Mouse (Mus musculus) thymus, adult 2 months (tissue): ENCODE results near the gene Tmem262. TPM values are rescaled to one million over a fixed set of nuclear protein-coding genes. Genes with fewer than 3 reads are reported as not detected.

ENCODE experiments used
- DNase-seq: peaks from one replicate; pipeline ENCODE4 v3.0.0; 2021
- H3K27ac ChIP-seq: fragments of 200-500 bp; 2 replicates; pipeline ENCODE4 v1.5.1; 2012; ENCODE audit warnings: low read length, control low read depth; ENCODE audit not compliant: control insufficient read depth, insufficient read depth
- H3K27me3 ChIP-seq: fragments of 200-500 bp; 2 replicates; pipeline ENCODE4 v1.6.1; 2012; ENCODE audit warnings: mild to moderate bottlenecking, low read length, moderate library complexity, mixed read lengths; ENCODE audit not compliant: control insufficient read depth, insufficient read depth
- H3K36me3 ChIP-seq: fragments of 200-500 bp; 2 replicates; pipeline ENCODE4 v1.6.1; 2012; ENCODE audit warnings: mild to moderate bottlenecking, low read length, moderate library complexity; ENCODE audit not compliant: control insufficient read depth, insufficient read depth
- H3K4me1 ChIP-seq: fragments of 200-500 bp; replicated peaks from 2 replicates; pipeline ENCODE4 v1.6.1; 2012; ENCODE audit warnings: low read length; ENCODE audit not compliant: control insufficient read depth, insufficient read depth
- H3K4me3 ChIP-seq: fragments of 200-500 bp; 2 replicates; pipeline ENCODE4 v1.5.1; 2012; ENCODE audit warnings: mild to moderate bottlenecking, low read length, control low read depth, moderate library complexity; ENCODE audit not compliant: control insufficient read depth, insufficient read depth
- CTCF ChIP-seq: fragments of 200-500 bp; IDR thresholded peaks from 2 replicates; pipeline ENCODE4 v1.5.1; 2012; ENCODE audit warnings: mild to moderate bottlenecking, control low read depth, low read length, moderate library complexity, borderline replicate concordance; ENCODE audit not compliant: control insufficient read depth, poor library complexity, insufficient read depth; ENCODE audit errors: extremely low read depth
- POLR2A ChIP-seq: fragments of 200-500 bp; IDR thresholded peaks from 2 replicates; pipeline ENCODE4 v1.6.1; 2012; ENCODE audit warnings: mild to moderate bottlenecking, low read length, control low read depth, moderate library complexity; ENCODE audit not compliant: control insufficient read depth, poor library complexity, insufficient read depth; ENCODE audit errors: extremely low read depth
- WGBS: fragments of 180-500 bp; shearing (Covaris S2); methylation state at CpG from one replicate; pipeline ENCODE4 v1.1.7; 2018; 5-methylcytosine and 5-hydroxymethylcytosine counted together
- polyA plus RNA-seq: library from polyadenylated mRNA; depleted of rRNA; stranded (reverse); fragments of >200 nt; gene quantifications from 2 replicates; pipeline ENCODE4 v1.2.3, GENCODE M21; 2012

Tmem262 gene
- polyA plus RNA-seq, 1 experiment: 0.70 TPM

DNA sequence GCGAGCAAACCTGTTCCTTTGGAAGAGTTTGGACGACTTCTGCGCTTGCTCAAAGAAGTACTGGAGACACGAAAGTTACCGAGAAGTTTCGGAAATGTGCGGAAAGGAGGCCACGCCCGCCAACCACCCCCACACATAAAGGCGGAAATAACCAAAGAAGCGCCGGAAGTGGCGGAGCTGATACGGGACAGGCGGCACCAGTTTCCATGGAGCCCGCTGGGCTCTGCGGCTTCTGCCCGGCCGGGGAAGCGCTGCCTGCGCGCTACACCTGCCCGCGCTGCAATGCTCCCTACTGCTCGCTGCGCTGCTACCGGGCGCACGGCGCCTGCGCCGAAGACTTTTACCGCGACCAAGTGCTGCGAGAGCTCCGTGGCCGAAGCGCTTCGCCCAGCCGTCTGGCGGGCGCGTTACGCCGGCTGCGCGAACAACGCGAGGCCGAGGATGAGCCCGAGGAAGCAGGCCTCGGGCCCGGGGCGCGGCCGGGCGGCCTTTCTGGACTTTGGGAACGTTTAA lies 18.8 kb upstream of the Tmem262 start, which contains the start of gene Znhit2:
Gene Znhit2 (plus strand): TSS at position 172 of the 513 bp plus-strand sequence.
- Histone ChIP-seq H3K4me1 (peaks cover 16% of the 10 kb centered on the region), H3K27ac (peak within 1 kb of the TSS; percentile 83), H3K27me3 (no peaks in the 10 kb centered on the region), H3K4me3 (peak within 1 kb of the TSS; percentile 72), H3K36me3 (no peaks in the 10 kb centered on the region)
- under 1% methylated on average over 58 of the region's 58 CpGs for WGBS
- TF ChIP-seq CTCF: 0 out of 2 replicates have a peak, but pooled peaks have one; percentile 9
- TF ChIP-seq POLR2A: peak; percentile 81
- DNase-seq: peak; percentile 95

DNA sequence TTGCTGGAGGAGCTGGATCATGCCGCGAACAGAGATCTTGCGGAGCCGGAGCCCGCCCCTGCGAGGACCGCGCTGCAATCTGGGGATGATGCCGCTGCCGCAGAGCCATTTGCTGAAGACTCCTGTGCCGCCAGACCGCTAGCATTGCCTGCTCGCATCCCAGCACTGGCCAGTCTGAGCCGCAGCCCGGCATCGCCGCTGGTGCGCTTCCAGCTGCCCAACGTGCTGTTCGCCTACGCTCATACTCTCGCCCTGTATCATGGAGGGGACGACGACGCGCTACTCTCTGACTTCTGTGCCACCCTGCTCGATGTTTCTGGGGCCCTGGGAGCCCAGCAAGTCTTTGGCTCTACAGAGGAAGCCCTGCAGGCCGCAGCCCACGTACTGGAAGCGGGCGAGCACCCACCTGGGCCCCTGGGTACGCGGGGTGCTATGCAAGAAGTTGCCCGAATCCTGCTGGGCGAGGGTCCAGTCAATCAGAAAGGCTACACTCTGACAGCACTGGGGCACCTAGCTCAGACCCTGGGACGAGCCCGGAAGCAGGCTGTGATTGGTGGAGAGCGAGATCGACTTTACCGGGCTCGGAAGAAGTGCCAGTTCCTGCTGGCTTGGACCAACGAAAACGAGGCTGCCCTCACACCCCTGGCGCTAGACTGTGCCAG lies 18.1 kb upstream of the Tmem262 start:
- no peaks in the 10 kb centered on the region for H3K27me3 ChIP-seq
- peak overlapping the region; percentile 83 for H3K27ac ChIP-seq
- H3K36me3 ChIP-seq: no peaks in the 10 kb centered on the region
- peak; percentile 69 for DNase-seq
- peak; percentile 90 for TF ChIP-seq POLR2A
- peak; percentile 23; the same call in 1 of the 2 replicates for TF ChIP-seq CTCF
- H3K4me3 ChIP-seq: peak overlapping the region; percentile 72
- peaks cover 17% of the 10 kb centered on the region for H3K4me1 ChIP-seq
- under 1% methylated on average over 44 of the region's 44 CpGs for WGBS

DNA sequence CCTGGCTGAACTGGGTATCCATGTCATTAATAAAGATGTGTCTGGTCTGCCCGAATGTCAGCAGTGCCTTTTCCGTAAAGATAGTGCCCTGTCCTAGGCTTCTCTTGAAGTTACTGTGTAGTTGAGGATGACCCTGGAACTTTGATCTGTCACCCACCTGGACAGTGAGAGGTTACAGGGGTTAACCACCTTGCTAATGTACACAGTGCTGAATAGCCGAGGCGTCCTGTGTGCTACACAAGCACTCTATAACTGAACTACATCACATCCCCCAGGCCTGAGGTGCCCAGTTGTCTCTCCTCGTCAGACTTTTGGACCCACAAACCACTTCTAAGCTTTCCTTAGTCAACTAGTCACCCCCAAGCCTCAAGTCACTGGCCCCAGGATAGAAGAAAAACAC lies 17.4 kb upstream of the Tmem262 start:
- Histone ChIP-seq H3K27me3 (no peaks in the 10 kb centered on the region), H3K4me1 (peaks cover 17% of the 10 kb centered on the region), H3K4me3 (peak overlapping the region; percentile 72), H3K27ac (peak overlapping the region; percentile 83), H3K36me3 (no peaks in the 10 kb centered on the region)
- TF ChIP-seq CTCF (no peak), POLR2A (no peak)
- 35% methylated on average over 5 of the region's 5 CpGs for WGBS
- DNase-seq: no peak

DNA sequence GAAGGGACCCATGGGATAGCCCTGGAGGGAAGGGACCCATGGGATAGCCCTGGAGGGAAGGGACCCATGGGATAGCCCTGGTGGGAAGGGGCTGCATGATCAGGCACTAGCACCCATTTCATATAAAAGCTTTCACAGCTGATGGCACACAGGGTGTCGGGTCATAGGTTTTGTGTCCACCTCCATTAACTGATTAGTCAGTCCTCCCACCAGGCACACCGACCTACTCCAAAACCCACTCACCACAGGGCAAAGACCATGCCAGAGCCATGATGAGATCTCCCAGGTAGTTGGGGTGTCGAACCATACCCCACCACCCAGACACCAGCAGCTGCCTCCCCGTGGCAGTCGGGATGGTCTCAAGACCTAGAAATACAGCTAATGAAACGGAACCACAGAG lies 16.8 kb upstream of the Tmem262 start:
- Histone ChIP-seq H3K27ac (no peak overlapping the region), H3K4me3 (no peak overlapping the region), H3K36me3 (no peaks in the 10 kb centered on the region), H3K27me3 (no peaks in the 10 kb centered on the region), H3K4me1 (peaks cover 22% of the 10 kb centered on the region)
- no peak for DNase-seq
- no peak for TF ChIP-seq POLR2A
- no peak for TF ChIP-seq CTCF
- 97% methylated on average over 6 of the region's 6 CpGs for WGBS

DNA sequence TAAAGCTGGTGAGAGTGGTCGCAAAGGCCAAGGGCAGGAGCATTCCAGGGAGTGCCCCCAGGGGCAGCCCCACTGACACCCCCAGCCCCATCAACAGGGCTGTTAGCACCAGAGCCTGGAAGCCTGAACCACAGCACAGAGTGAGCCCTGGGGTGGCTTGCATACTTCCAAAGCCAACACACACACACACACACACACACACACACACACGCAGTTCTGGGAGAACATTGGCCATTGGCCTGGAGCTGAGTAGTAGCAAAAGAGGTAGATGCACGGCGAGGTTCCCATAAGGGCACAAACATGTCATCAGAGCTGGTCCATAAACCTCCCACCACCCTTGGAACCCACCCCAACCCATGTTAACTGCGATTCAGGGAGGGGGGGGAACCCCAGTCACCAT lies 13.3 kb upstream of the Tmem262 start:
- WGBS: 42% methylated on average over 5 of the region's 5 CpGs
- Histone ChIP-seq H3K27me3 (no peaks in the 10 kb centered on the region), H3K4me1 (peaks cover 34% of the 10 kb centered on the region), H3K36me3 (no peaks in the 10 kb centered on the region), H3K4me3 (no peak overlapping the region), H3K27ac (no peak overlapping the region)
- DNase-seq: no peak
- TF ChIP-seq CTCF (no peak), POLR2A (no peak)

DNA sequence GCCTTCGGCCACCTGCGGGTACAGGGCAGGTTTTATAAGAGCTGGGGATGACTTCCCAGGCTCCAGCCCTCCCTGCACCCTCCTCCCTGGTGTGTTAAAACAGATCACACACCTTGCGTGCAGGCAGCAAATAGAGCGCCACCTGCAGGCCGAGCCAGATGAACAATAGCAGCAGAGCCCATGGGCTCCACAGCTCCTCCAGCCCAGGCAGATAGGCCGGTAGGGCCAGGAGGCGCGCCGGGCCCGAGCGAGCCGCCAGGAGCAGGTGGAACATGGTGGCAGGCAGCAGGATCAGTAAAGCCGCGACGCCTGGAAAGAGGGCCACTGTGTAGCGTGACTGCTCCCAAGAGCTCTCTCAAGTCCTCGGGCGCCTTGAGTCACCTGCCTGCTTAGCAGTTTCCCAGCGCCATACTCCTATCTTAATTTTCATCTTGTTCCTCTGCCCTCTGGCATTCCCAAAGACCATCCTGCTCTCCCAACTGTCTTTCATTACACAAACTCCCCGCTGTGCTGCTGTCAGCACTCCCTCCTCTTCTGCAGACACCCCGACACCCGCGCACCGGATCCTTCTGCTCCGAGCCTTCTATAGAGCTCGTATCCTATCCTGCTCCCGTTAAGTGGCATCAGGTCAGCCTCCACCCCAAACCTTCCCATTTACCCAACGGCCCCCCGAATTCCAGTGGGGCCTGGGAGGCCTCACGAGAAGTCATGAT lies 12.7 kb upstream of the Tmem262 start:
- TF ChIP-seq POLR2A (no peak), CTCF (peak; percentile 93)
- H3K36me3 ChIP-seq: no peaks in the 10 kb centered on the region

DNA sequence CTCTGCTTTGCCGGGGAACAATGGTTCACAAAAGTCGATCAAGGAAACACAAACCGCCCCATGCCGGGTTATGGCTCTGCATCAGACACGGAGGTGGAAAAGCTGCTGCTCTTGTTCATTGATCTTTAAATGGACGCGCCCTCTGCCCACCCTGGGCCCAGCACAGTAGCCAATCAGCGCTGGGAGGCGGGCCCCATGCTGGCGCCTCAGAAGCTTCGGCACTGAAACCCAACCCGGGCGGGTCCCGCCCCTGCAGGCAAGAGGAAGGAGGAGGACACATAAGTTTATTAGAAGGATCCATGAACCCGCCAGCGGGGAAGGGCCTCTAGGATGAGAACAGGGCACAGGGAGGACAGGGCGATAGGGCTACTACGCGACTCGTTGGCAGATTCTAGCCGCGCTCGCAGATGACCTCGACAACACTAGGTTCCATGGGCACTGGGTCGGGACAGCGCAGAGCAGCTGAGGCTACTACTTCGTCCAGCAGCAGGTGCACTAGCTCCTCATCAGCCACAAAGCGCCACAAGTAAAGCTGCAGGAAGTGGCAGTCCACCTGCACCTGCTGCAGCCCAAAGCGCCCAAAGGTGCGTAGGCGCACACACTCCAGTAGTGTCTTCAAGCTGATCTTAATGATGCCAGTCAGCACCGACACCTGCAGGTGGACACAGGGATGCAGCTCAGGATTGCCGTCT lies 12.0 kb upstream of the Tmem262 start, which contains the start of gene Tm7sf2:
Gene Tm7sf2 (minus strand): TSS at position 650 of the 692 bp plus-strand sequence.
- Histone ChIP-seq H3K27me3 (no peaks in the 10 kb centered on the region), H3K27ac (peak within 1 kb of the TSS; percentile 2; the same call in 1 of the 2 replicates), H3K36me3 (no peaks in the 10 kb centered on the region), H3K4me1 (peaks cover 28% of the 10 kb centered on the region), H3K4me3 (peak within 1 kb of the TSS; percentile 51)
- TF ChIP-seq POLR2A (no peak), CTCF (no peak)
- WGBS: 10% methylated on average over 33 of the region's 33 CpGs
- peak; percentile 86 for DNase-seq

More for the DNA sequence above, 12.7 kb upstream of the Tmem262 start:
- WGBS: 1% methylated on average over 30 of the region's 30 CpGs
- DNase-seq: peak; percentile 84
- Histone ChIP-seq H3K4me3 (peak overlapping the region; percentile 51), H3K27me3 (no peaks in the 10 kb centered on the region), H3K4me1 (peaks cover 35% of the 10 kb centered on the region), H3K27ac (peak overlapping the region; percentile 2; the same call in 1 of the 2 replicates)
